Mouse (Mus musculus) heart, embryonic 11.5 days (tissue): ENCODE data around the gene Pipox. TPM values are rescaled to one million over a fixed set of nuclear protein-coding genes. Genes with fewer than 3 reads are reported as not detected.

Experiments
- ATAC-seq: fragments of 200-750 bp; cut with Nextera tagmentation; replicated peaks from 2 replicates; pipeline ENCODE4 v1.8.0; 2017; ENCODE audit warnings: moderate library complexity; ENCODE audit not compliant: insufficient number of reproducible peaks, low FRiP score, low TSS enrichment
- H3K27ac ChIP-seq: fragments of 300-500 bp; sonication (generic); 2 replicates; pipeline ENCODE4 v1.5.1; 2014; ENCODE audit warnings: mild to moderate bottlenecking, low read depth, low read length
- H3K27me3 ChIP-seq: fragments of 300-500 bp; sonication (generic); 2 replicates; pipeline ENCODE4 v1.6.1; 2014; ENCODE audit warnings: mild to moderate bottlenecking, low read length, mixed read lengths; ENCODE audit not compliant: control insufficient read depth, insufficient read depth
- H3K36me3 ChIP-seq: fragments of 300-500 bp; sonication (generic); 2 replicates; pipeline ENCODE4 v1.6.1; 2014; ENCODE audit warnings: mild to moderate bottlenecking, low read length, moderate library complexity, mixed read lengths; ENCODE audit not compliant: control insufficient read depth, insufficient read depth
- H3K4me1 ChIP-seq: fragments of 300-500 bp; sonication (generic); 2 replicates; pipeline ENCODE4 v1.6.1; 2014; ENCODE audit warnings: low read length; ENCODE audit not compliant: control insufficient read depth, insufficient read depth
- H3K4me2 ChIP-seq: fragments of 300-500 bp; sonication (generic); 2 replicates; pipeline ENCODE4 v1.6.1; 2014; ENCODE audit warnings: mild to moderate bottlenecking, moderate library complexity
- H3K4me3 ChIP-seq: fragments of 300-500 bp; sonication (generic); 2 replicates; pipeline ENCODE4 v1.5.1; 2014; ENCODE audit warnings: low read depth, low read length
- H3K9ac ChIP-seq: fragments of 300-500 bp; sonication (generic); 2 replicates; pipeline ENCODE4 v1.6.1; 2014; ENCODE audit warnings: mild to moderate bottlenecking, low read depth, low read length, moderate library complexity
- H3K9me3 ChIP-seq: fragments of 300-500 bp; sonication (generic); replicated peaks from 2 replicates; pipeline ENCODE4 v1.6.1; 2016; ENCODE audit warnings: low read length; ENCODE audit not compliant: control insufficient read depth
- WGBS: fragments of 180-500 bp; shearing (Covaris S2); extraction: QIAGEN DNeasy Blood & Tissue Kit; methylation state at CpG from one replicate; pipeline ENCODE4 v1.1.7; 2014; ENCODE audit not compliant: insufficient replicate concordance; 5-methylcytosine and 5-hydroxymethylcytosine counted together
- polyA plus RNA-seq: library from polyadenylated mRNA; unstranded; fragments of >200 nt; fragmentation: Nextera tagmentation; extraction: Ambion mirVana; gene quantifications from 2 replicates; pipeline ENCODE4 v1.2.1, GENCODE M21; 2014

Gene Pipox
- polyA plus RNA-seq, 1 experiment from 2014 or later, result 2.4 TPM

DNA sequence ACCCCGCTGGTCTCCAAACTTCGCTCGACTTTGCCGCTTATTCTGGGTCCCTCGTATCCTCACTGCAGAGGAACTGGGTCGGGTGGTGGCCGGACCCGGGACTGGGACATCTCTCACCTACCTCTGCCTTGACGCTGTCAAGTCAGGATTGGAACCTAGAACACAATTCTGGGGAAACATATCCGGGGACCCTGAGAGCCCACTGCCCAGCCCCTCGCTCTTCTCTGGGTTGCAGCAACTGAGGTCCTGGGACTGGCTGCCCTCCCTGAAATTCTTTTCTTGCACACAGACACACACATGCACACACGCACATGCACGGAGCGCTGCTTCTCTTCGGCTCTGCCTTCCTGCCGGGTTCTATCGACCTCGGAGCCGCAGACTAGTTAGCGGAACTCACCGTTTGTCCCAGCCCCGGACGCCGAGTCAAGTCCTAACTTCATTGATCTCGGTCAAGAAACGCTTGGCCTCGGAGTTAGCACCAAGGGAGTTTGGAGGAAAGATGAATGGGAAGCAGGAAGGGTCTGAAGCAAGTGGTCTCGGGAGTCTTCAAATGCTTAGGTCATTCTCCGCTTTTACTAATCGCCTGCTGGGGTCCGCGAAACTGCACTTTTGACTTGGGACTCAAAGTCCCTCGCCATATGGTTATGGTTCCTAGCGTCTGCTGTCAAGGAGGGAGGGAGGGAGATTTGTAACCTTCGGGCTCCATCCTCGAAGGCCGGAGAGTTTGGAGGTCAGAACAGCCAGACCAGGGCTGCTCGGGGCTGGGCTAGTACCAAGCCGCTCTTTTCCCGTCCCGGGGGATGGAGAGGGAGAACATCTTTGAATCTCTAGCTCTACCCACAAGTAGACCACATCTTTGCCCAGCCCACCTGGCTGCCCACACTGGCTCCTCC, 37.9 kb upstream of the Pipox start:
- Histone ChIP-seq H3K9ac (no peak overlapping the region), H3K36me3 (no peaks in the 10 kb centered on the region), H3K27me3 (peaks cover 74% of the 10 kb centered on the region), H3K4me1 (peaks cover 9% of the 10 kb centered on the region), H3K4me2 (peak overlapping the region; percentile 95), H3K4me3 (peak overlapping the region; percentile 50), H3K9me3 (no peaks in the 10 kb centered on the region), H3K27ac (no peak overlapping the region)
- WGBS, result 3% methylated on average over 41 of the region's 41 CpGs
- ATAC-seq, result no peak

DNA sequence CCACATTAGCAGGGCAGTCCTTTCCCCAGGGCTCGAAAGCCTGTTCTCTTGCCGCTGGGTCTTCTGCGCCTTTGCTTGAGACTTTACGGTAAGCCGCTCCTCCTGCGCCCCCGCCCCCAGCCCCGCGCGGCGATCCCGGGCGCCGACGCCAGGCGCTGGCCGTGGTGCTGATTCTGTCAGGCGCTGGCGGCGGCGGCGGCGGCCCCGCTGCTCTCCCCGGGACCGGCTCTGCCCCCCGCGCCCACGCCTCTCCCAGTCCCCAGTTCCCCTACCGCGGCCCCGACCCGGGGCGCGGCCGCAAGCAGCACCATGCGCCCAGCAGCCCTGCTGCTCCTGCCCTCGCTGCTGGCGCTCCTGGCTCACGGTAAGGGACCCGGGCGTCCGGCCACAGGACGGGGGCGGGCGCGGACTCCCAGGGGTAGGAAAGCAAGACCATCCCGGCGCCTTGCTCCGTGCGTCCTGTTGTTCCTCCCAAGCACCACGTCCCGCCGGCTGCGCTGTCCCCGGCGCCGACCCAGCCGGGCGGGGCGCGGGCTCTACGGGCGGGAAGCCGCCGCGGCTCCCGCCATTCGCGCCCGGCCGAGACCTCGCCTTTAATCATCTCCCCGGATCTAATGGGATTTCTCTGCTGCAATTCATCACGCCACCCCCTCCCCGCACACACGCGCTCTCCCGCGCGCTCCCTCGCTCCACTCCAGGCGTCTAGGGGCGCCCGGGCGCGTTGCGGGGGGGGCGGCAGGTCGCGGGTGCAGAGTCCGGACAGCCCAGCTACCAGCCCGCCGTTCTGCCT, 37.0 kb upstream of the Pipox start, which contains the start of gene Sez6:
TSS of gene Sez6 (plus strand) at position 50 of the 790 bp plus-strand sequence.
- Histone ChIP-seq H3K36me3 (no peaks in the 10 kb centered on the region), H3K9me3 (no peaks in the 10 kb centered on the region), H3K27me3 (peaks cover 69% of the 10 kb centered on the region), H3K9ac (no peak within 1 kb of the TSS), H3K4me3 (peak within 1 kb of the TSS; percentile 50), H3K27ac (no peak within 1 kb of the TSS), H3K4me1 (peaks cover 9% of the 10 kb centered on the region), H3K4me2 (peak within 1 kb of the TSS; percentile 95)
- ATAC-seq, result peak; percentile 61
- WGBS, result under 1% methylated on average over 75 of the region's 94 CpGs

DNA sequence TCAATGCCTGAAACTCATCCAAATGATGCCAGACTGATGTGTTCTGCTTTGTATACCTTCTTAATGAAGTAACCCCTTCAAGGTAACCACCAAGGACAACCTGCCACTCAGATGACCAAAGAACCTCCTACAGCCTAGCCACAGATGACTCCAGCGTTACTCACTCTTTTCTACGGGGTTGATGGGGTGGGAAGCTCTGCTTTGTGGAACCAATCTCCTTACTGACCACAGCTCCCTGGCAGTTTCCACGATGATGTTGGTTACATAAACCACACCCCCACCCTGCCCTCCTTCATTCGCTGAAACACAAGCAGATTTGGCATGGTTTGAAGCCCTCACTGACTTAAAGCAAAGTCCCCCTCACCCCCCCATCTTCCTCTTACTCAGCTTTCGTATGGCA, 33.9 kb upstream of the Pipox start:
- 65% methylated on average over 5 of the region's 5 CpGs for WGBS
- ATAC-seq, result no peak
- peaks cover 40% of the 10 kb centered on the region for H3K27me3 ChIP-seq

DNA sequence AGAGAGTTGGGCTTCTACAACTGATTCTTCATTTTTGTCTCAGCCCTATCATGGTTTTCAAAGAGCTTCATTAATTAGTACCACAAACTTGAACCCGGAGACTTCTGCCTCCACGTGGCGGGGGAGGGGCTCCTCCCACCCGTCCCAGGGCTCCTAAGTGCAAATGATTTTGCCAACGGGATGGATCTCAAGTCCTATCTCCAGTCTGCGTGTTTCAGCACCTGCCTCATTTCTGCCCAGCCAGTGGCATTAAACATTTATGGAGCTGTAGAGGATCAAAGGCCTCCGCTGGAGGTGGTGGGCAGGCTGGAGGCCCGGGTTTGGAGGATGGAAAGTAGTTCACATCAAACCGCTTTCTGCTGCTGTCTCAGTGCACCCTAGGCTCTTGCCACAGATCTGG, 32.8 kb upstream of the Pipox start:
- no peaks in the 10 kb centered on the region for H3K36me3 ChIP-seq
- no peak overlapping the region for H3K27ac ChIP-seq
- no peak overlapping the region for H3K4me2 ChIP-seq
- H3K27me3 ChIP-seq, result peaks cover 29% of the 10 kb centered on the region
- 19% methylated on average over 9 of the region's 9 CpGs for WGBS
- no peak for ATAC-seq
- no peaks in the 10 kb centered on the region for H3K9me3 ChIP-seq
- H3K4me3 ChIP-seq, result no peak overlapping the region
- H3K9ac ChIP-seq, result no peak overlapping the region
- H3K4me1 ChIP-seq, result peaks cover 9% of the 10 kb centered on the region

More for the DNA sequence above, 33.9 kb upstream of the Pipox start:
- Histone ChIP-seq H3K9ac (no peak overlapping the region), H3K4me2 (no peak overlapping the region), H3K9me3 (no peaks in the 10 kb centered on the region), H3K4me1 (peaks cover 9% of the 10 kb centered on the region), H3K27ac (no peak overlapping the region), H3K36me3 (no peaks in the 10 kb centered on the region), H3K4me3 (no peak overlapping the region)

DNA sequence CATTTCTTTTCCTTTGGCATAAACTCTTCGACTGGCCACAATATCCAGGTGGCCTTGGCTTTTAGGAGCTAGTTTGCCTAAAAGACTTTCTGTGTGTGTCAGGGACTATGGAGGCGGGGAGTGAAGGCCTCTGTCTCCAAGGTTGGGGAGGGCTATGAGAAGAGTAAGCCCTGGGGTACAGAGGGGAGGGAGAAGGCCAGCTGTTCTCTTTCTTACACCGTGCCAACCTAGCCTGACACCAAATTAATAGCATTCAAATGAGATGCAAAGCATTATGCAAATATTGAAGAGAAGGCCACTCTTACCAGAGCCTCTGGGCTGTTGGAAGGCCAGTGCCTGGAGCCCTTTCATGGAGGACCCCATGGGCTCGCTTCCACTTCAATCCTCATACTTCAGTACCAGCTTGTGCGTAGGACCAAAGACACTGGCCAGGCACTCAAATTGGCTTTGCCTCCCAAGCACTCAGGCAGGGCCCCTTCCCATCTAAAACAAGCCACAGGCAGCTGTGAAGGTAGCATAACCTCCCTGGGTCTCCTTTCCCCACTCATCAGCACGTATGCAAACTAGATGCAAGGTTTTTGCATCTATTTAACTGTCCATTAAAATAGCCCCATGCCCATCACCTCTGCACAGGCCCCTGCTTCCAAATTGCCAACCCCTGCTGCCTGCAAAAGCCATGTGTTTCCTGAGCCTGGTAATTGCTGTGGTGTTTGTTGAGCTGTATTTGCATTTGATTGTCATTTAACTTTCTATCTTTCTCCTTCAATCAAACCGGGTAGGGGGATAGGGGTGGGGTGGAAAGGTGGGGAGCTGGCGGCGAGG, 32.2 kb upstream of the Pipox start:
- no peak overlapping the region for H3K4me3 ChIP-seq
- no peak overlapping the region for H3K4me2 ChIP-seq
- no peaks in the 10 kb centered on the region for H3K36me3 ChIP-seq
- WGBS, result 36% methylated on average over 9 of the region's 9 CpGs
- H3K9ac ChIP-seq, result no peak overlapping the region
- no peak for ATAC-seq
- H3K27me3 ChIP-seq, result peaks cover 22% of the 10 kb centered on the region
- H3K4me1 ChIP-seq, result peaks cover 4% of the 10 kb centered on the region
- no peaks in the 10 kb centered on the region for H3K9me3 ChIP-seq
- H3K27ac ChIP-seq, result no peak overlapping the region

DNA sequence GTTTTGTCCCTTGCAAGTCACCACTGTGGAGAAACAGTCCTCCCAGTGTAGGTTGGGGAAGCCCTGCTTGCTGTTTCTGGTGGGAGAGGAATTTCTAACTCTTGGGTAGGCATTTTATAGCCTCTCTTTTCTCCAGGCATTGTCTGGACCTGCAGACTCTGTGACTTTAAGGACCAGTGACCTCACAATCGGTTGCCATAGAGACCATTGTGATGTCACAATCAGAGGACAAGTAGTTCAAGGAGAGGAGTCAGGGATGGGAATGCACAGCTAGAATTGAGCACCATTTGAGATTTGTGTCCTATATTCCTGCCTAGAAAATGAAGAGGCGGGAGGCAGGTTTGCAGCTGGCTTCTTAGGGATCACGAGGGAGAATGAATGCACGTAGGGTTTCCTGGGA, 29.4 kb upstream of the Pipox start:
- Histone ChIP-seq H3K4me1 (no peaks in the 10 kb centered on the region), H3K27me3 (peaks cover 5% of the 10 kb centered on the region)
- ATAC-seq, result no peak

DNA sequence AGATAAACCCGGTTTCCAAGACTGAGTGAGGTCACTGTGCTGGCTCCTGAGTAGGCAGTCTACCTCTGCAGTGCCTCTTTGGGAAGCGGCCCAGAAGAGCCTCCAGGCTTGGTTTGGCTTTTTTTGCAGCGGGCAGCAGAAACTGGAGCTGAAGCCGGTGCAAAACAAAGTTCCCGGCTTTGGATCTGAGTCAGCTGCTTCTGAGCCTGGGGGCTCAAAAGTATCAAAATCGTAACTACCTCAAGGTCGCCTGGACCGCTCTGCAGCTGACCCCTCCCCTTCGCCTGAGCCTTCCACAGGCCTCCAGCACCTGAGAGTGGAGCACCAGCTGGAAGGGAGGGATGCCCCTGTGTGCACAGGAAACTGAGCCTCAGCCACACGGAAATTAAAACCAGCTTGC, 23.3 kb upstream of the Pipox start:
- Histone ChIP-seq H3K4me1 (peaks cover 2% of the 10 kb centered on the region; the same call in 1 of the 2 replicates), H3K36me3 (no peaks in the 10 kb centered on the region), H3K27ac (no peak overlapping the region), H3K9me3 (no peaks in the 10 kb centered on the region), H3K9ac (no peak overlapping the region), H3K4me2 (no peak overlapping the region), H3K27me3 (peaks cover 46% of the 10 kb centered on the region), H3K4me3 (no peak overlapping the region)
- 47% methylated on average over 10 of the region's 10 CpGs for WGBS
- ATAC-seq, result no peak

More for the DNA sequence above, 29.4 kb upstream of the Pipox start:
- Histone ChIP-seq H3K9me3 (no peaks in the 10 kb centered on the region), H3K4me2 (no peak overlapping the region), H3K36me3 (no peaks in the 10 kb centered on the region), H3K4me3 (no peak overlapping the region), H3K27ac (no peak overlapping the region), H3K9ac (no peak overlapping the region)
- WGBS, result 73% methylated on average over 4 of the region's 4 CpGs

DNA sequence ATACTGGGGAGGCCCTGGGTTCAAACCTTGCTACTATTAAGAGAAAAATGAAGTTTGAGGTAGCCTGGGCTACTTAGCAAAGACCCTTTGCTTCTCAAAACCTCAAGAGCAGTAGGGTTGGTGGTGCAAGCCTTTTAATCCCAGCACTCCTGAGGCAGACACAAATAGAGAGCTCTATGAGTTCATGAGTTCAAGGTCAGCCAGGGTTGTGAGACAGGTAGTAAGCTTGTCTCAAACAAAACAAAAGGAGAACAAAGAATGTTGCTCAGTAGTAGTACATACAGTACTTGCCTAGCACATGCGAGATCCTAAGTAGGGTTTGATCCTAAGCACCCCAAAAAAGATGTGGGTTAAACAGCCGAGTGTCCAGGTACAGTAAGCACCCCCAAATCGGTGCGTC, 22.8 kb upstream of the Pipox start:
- Histone ChIP-seq H3K36me3 (no peaks in the 10 kb centered on the region), H3K4me3 (no peak overlapping the region), H3K9me3 (no peaks in the 10 kb centered on the region), H3K4me1 (peaks cover 2% of the 10 kb centered on the region; the same call in 1 of the 2 replicates), H3K27ac (no peak overlapping the region), H3K27me3 (peaks cover 46% of the 10 kb centered on the region), H3K9ac (no peak overlapping the region), H3K4me2 (no peak overlapping the region)
- no peak for ATAC-seq
- WGBS, result 70% methylated on average over 4 of the region's 4 CpGs
